Mouse (Mus musculus) small intestine, adult 2 months (tissue): ENCODE results near the gene Fam166a. TPM values are rescaled to one million over a fixed set of nuclear protein-coding genes. Genes with fewer than 3 reads are reported as not detected.
A peak's percentile ranks its signal among the peaks of the same experiment; 100 is the strongest.

Experiments used
- H3K27ac ChIP-seq: fragments of 200-500 bp; 2 replicates; pipeline ENCODE4 v1.5.1; 2012; ENCODE audit warnings: low read depth, low read length, control low read depth, inconsistent platforms; ENCODE audit not compliant: insufficient read depth
- H3K27me3 ChIP-seq: fragments of 200-500 bp; 2 replicates; pipeline ENCODE4 v1.6.1; 2012; ENCODE audit warnings: mild to moderate bottlenecking, moderate library complexity, low read length, inconsistent platforms; ENCODE audit not compliant: control insufficient read depth, insufficient read depth
- H3K36me3 ChIP-seq: fragments of 200-500 bp; 2 replicates; pipeline ENCODE4 v1.6.1; 2012; ENCODE audit warnings: mild to moderate bottlenecking, low read length, control low read depth, inconsistent platforms; ENCODE audit not compliant: control insufficient read depth, insufficient read depth
- H3K4me1 ChIP-seq: fragments of 200-500 bp; 2 replicates; pipeline ENCODE4 v1.6.1; 2012; ENCODE audit warnings: low read length, inconsistent platforms, mixed read lengths; ENCODE audit not compliant: control insufficient read depth, insufficient read depth, insufficient read length
- H3K4me3 ChIP-seq: fragments of 200-500 bp; 2 replicates; pipeline ENCODE4 v1.5.1; 2012; ENCODE audit warnings: low read depth, mild to moderate bottlenecking, control low read depth, inconsistent platforms, low read length, moderate library complexity
- CTCF ChIP-seq: fragments of 200-500 bp; IDR thresholded peaks from 2 replicates; pipeline ENCODE4 v1.5.1; 2012; ENCODE audit warnings: low read depth, mild to moderate bottlenecking, control low read depth, inconsistent platforms, low read length, moderate library complexity, mixed read lengths; ENCODE audit not compliant: insufficient replicate concordance, insufficient read length; ENCODE audit errors: extremely low read depth
- POLR2A ChIP-seq: fragments of 200-500 bp; IDR thresholded peaks from 2 replicates; pipeline ENCODE4 v1.6.1; 2012; ENCODE audit warnings: low read depth, mild to moderate bottlenecking, control low read depth, inconsistent platforms, low read length, moderate library complexity
- WGBS: fragments of 180-500 bp; shearing (Covaris S2); methylation state at CpG from one replicate; pipeline ENCODE4 v1.1.7; 2018; 5-methylcytosine and 5-hydroxymethylcytosine counted together
- polyA plus RNA-seq: library from polyadenylated mRNA; depleted of rRNA; stranded (reverse); fragments of >200 nt; gene quantifications from 2 replicates; pipeline ENCODE4 v1.2.3, GENCODE M21; 2012

Fam166a gene
- polyA plus RNA-seq, 1 experiment = 0.10 TPM

DNA sequence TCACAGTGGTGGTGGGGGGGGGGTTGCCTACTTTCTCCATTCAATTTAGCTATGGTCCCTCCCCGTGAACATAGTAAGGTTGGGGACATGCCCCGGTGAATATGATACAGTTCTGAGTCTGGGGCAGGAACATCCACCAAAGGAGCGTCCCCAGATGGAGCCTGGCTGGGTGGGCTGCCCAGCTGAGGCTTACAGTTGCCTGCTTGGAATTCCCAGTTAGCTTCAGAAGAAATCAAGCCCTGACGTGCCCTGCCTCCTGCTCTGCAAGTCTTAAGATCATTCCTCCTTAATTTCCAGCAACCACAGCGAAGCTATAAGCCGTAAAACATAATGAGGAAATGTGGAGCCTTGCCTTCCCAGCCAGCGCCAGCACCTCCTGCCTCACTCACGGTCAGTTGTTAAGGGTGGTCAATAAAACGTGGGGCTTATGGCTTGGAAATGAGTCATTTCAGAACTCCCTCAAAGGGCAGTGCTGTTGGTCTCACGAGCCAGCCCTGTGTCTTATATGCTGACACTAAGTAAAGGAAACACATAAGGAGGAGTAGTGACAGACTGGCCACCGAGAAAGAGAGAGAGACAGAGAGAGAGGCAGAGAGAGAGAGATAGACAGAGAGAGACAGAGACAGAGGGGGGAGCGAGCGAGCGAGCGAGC, 38.9 kb upstream of the Fam166a start:
- Histone ChIP-seq H3K27ac (peak overlapping the region; percentile 68), H3K27me3 (no peaks in the 10 kb centered on the region), H3K36me3 (no peaks in the 10 kb centered on the region), H3K4me1 (peaks cover 41% of the 10 kb centered on the region), H3K4me3 (peak overlapping the region; percentile 83)
- WGBS = 30% methylated on average over 15 of the region's 15 CpGs
- TF ChIP-seq POLR2A (no peak), CTCF (no peak)

DNA sequence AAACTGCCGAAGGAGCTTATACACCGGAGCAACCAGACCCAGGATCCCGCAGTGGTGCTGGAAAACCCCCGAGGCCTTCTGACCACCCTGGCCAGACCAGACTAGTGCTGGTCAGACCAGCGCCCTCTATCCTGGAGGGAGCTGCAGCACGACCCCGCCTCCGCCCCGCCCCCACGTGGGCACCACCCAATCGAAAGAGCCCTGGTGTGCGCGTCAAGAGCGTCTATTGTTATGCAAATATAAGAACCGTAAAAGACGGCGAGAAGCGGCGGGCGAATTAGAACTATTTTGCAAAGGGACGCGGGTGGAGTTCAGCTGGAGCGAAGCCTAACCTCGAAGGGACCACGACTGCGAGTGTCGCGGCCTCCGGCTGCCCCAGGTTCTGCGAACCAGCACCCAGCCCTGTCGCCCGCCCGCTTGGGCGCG, 38.1 kb upstream of the Fam166a start, which contains the start of gene Nrarp:
TSS of gene Nrarp (plus strand) at position 281 of the 426 bp plus-strand sequence.
- Histone ChIP-seq H3K4me3 (peak within 1 kb of the TSS; percentile 83), H3K36me3 (no peaks in the 10 kb centered on the region), H3K4me1 (peaks cover 42% of the 10 kb centered on the region), H3K27me3 (no peaks in the 10 kb centered on the region), H3K27ac (peak within 1 kb of the TSS; percentile 90)
- TF ChIP-seq CTCF (peak; percentile 44; the same call in 1 of the 2 replicates), POLR2A (peak; percentile 83; the same call in 1 of the 2 replicates)
- WGBS = 1% methylated on average over 35 of the region's 35 CpGs

DNA sequence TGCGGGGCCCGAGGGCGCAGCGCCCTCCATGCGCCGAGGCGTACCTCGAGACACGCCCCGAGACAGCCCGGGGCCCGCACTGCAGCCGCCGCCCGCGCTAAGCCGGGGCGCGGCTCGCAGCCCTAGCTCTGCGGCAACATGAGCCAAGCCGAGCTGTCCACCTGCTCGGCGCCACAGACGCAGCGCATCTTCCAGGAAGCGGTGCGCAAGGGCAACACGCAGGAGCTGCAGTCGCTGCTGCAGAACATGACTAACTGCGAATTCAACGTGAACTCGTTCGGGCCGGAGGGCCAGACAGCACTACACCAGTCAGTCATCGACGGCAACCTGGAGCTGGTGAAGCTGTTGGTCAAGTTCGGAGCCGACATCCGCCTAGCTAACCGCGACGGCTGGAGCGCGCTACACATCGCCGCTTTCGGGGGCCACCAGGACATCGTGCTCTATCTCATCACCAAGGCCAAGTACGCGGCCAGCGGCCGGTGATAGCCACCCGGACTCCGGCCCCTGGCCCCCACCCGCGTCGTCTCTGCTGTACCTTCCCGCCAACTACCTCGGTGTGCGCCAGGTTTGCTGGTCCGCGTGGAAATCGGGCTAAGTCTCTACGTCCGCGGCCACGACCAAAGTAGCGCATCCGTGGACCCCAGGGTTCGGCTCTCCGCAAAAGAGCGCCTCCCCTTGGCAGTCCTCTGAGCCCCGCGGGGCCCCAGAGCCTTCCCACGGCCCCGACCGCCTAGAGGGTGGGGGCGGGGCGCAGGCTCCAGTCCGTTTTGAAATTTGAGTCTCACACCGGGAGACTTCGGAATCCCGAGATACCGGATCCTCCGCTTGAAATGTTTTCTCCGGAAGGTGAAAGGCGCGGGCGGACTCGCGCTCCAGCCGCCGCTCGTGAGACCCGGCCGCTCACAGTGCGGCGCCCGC, 37.3 kb upstream of the Fam166a start:
- H3K4me1 ChIP-seq = peaks cover 40% of the 10 kb centered on the region
- WGBS = under 1% methylated on average over 100 of the region's 100 CpGs
- H3K27me3 ChIP-seq = no peaks in the 10 kb centered on the region
- H3K27ac ChIP-seq = peak overlapping the region; percentile 90
- peak overlapping the region; percentile 83 for H3K4me3 ChIP-seq
- TF ChIP-seq CTCF (no peak), POLR2A (no peak)
- no peaks in the 10 kb centered on the region for H3K36me3 ChIP-seq

DNA sequence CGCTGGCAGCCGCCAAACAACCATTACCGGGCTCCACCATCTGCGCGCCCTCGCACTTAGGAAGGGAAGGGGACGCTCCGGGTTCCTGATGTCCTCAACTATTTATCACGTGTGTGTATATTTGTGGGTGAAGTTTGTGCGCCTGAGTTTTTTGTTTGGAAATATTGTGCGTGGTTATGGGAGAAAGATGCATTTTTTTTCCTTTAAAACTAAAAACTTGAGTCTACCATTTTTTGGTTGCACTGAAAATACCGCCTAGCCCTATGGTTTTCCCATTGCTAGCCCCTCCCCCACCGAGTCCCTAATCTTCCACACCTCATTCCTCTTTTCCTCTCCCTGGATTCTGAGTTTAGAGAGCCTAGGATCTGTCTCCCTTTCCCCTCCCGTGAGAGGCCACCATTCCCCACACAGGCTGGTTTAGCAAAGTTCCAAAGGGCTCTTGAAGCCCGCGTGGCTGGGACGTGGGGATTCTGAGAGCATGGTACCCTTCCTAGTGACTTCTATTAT, 36.6 kb upstream of the Fam166a start:
- peak overlapping the region; percentile 22; the same call in 1 of the 2 replicates for H3K27ac ChIP-seq

DNA sequence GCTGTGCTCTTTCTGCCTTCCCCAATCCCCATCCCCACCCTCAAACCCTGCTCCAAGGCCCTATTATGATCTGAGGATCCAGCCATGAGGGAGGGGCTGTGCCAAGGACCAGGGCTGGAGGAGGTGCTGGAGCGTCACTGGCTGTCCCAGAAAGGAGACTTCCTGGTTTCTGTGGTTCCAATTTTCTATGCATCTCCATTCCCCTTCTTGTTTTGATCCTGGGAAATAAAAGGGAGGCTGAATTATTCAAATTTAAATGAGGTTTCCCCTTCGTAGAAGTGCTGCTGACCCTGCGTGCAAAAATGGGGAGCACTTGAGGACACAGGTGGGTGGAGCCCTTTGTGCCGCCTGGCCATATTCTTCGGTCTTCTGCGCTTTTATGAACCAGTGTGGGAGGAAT, 35.9 kb upstream of the Fam166a start:
- Histone ChIP-seq H3K27me3 (no peaks in the 10 kb centered on the region), H3K4me3 (peak overlapping the region; percentile 49), H3K4me1 (peaks cover 28% of the 10 kb centered on the region), H3K36me3 (no peaks in the 10 kb centered on the region), H3K27ac (no peak overlapping the region)
- WGBS = 11% methylated on average over 6 of the region's 6 CpGs
- TF ChIP-seq POLR2A (no peak), CTCF (no peak)

More for the DNA sequence above, 36.6 kb upstream of the Fam166a start:
- no peaks in the 10 kb centered on the region for H3K27me3 ChIP-seq
- peaks cover 35% of the 10 kb centered on the region for H3K4me1 ChIP-seq
- TF ChIP-seq CTCF (no peak), POLR2A (no peak)
- no peaks in the 10 kb centered on the region for H3K36me3 ChIP-seq
- peak overlapping the region; percentile 83 for H3K4me3 ChIP-seq
- WGBS = 1% methylated on average over 17 of the region's 17 CpGs

DNA sequence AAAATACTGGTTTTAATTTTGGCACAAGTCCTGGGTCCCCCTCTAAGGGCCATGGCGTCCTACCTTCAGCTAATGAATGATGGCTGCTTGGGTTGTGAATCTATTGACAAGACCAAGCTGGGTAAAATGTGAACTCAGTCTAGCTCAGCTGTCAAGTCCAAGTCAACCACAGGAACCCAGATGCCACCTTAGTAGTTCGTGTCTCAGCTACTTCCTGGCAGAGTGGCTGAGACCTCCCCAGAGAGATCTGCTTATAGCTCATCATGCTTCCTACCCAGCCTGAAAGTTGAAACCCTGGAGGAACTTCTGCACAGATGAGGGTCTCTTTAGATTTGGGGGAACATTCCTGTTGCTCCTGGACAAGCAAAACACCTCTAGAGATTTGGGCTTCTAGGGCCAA, 35.2 kb upstream of the Fam166a start:
- no peak for TF ChIP-seq POLR2A
- TF ChIP-seq CTCF = no peak
- Histone ChIP-seq H3K27ac (no peak overlapping the region), H3K4me3 (no peak overlapping the region), H3K36me3 (no peaks in the 10 kb centered on the region), H3K27me3 (no peaks in the 10 kb centered on the region), H3K4me1 (peaks cover 24% of the 10 kb centered on the region)
- 79% methylated on average over 2 of the region's 2 CpGs for WGBS
